Mouse (Mus musculus) frontal cortex, postnatal 36 days (tissue): Measurements from ENCODE around the gene Gsg1l.

Experiments
- DNase-seq, 2 experiments: peaks; one replicate each; pipeline ENCODE4 v3.0.0; 2022; ENCODE audit warnings: low spot score in 2 of 2

Gsg1l gene

DNA sequence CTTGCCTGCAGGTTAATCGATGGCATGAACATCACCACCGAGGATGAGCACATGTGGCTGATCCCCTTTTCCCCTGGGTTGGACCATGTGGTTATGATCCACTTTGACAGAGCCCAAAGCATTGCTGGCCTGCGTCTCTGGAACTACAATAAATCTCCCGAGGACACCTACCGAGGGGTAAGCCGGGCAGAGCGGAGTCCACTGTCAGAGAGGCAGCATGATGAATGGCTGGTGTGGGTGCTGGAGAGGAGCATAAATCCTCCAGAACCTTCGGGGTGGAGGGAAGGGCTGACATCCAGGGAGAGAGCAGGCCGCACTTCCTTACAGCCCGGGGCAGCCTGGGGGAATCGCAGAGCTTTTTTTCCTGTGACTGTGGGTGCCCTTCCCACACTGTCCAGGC, 217.0 kb downstream of the Gsg1l start:
- no peak for DNase-seq

DNA sequence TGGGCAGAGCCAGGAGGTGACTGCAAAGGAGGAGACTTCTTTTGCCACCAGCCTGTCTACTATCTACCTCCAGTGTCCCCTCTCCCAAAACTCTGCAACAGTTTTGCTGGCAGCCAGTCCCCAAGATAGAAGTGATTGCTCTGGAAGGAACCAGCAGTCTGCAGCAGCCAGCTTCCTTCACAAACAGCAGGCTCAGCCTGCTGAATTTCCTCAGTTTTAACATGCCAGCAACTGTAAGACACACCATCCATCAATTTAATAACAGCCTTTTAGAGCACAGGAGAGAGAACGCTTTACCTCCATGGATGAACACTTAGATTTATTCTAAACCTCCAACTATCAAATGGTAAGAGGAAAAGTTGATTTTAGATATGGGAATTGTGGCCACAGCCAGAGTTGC, 218.2 kb downstream of the Gsg1l start:
- DNase-seq = no peak

DNA sequence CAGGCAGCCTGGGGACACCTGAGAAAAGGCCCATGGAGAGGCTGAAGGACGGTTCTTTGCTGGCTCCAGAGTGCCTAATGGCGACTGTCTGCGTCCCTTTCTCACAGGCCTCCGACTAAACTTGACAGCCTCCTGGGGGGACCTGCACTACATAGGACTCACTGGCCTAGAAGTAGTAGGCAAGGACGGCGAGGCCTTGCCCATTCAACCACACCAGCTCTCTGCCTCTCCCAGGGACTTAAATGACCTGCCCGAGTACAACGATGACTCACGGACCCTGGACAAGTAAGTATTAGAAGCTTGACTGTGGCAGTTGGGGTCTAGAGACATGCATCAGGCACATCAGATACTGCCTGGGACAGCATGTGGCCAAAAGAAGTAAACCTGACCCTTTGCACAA, 221.8 kb downstream of the Gsg1l start:
- no peak for DNase-seq

DNA sequence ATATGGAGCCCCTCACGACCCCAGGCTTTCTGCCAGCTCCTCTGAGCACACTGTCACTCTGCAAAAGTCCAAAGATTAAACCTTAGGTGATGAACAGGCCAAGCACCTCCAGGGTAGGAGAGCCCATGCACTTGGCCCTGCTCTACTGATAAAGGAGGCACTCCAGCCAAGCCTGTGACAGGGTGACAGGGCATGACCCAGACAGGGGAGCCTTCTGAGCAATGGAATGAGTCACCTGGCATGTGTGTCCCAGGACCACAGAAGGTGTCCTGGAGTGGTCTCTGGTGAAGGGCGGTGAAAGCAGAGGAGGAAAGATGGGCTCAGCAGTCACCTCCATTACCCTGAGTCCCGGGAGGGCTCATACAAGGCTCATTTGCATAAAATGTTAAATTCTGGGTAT, 222.6 kb downstream of the Gsg1l start:
- DNase-seq = no peak

DNA sequence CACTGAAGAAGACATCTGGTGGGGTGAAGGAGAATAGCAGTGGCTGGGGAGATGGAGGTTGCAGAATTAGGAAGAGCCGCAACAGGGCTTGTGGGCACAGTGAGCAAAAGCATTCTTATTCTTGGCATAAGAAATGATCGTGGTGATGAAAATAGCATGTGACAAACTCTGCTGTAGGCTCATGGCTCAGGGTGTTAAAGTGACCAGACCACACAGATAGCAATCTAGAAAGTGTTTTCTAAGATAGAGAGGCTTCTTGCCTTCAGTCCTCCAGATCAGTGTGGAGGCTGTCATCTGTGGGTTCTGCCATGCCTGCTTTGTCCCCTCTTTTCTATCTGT, 234.7 kb downstream of the Gsg1l start:
- DNase-seq = peak in 1 of 2 experiments; percentile 36

DNA sequence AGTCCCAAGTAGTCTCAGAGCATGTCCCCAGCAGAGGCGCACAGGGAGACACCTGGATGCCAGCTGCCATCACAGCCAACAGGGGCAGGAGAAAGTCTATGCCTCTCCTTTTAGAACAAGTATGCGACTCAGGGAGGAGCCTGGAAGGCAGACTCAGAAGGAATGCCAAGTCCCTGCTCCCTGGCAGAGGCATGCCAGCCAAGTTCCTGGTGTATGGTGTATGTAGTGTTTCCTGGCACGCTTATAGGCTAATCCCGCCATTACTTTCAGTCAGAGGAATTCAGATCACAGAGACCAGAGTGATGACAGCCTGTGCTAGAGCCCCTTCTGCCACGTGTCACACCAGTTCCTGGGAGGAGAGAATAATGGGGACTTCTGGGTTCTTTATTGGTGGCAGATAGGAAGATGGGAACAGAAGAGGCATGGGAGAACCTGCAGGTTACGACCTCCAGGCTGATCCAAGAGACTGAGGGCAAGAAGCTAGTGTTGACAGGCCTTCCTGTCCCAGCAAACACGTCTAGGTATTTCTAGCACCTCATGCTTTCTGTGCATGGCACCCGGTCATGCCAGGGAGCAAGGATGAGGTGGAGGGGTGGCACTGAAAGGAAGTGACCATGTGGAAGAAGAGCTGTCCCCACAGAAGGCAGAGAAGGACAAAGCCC, 235.2 kb downstream of the Gsg1l start:
- DNase-seq = peak; percentile 31 to 59

DNA sequence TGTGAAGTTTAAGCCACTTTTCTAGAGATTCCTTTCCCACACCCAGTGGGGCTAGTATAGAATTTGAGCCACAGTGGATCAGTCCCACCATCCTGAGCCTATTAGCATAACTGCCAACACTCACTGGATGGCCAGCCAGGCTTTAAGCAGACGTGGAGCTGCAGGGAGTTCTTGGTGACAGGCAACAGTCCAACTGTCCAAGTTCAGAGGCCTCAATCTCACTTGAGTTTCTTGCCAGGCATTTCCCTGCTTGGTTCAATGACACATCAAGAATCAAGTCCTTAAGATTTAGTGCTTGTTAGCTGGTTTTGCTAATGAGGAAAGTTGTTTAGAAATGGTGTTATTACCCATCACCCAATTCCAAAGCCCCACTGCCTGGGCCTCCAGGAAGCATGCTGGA, 236.6 kb downstream of the Gsg1l start:
- DNase-seq = no peak

DNA sequence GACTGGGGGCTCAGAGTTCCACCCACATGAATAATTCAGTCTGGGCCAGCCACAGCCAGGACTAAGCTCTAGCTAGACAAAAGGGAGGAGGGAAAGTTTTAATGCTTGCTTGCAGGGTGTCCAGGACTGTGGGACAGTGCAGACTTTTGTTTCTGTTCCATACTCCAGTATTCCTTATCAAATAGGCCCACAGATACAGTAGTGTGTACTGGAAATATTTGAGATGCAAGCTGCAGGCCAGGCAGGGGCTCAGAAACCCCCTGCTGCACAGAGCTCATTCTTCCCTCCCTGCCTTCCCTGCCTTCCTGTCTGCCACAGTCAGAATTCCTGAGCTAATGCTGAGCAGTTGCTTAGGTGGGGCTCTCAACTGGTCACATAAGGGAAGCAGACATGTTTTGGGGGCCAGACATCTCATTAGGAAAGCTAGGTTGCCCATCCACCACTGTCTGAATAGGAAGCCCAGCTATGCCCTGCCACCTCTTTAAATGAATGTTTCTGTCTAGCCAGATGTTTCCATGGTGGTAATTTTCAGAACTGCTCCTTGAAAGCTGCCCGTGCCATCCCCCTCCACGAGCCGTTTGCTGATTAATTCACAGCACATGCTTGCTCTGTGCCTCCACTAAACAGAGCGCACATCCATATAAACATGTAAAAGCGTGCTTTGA, 244.0 kb downstream of the Gsg1l start:
- no peak for DNase-seq

DNA sequence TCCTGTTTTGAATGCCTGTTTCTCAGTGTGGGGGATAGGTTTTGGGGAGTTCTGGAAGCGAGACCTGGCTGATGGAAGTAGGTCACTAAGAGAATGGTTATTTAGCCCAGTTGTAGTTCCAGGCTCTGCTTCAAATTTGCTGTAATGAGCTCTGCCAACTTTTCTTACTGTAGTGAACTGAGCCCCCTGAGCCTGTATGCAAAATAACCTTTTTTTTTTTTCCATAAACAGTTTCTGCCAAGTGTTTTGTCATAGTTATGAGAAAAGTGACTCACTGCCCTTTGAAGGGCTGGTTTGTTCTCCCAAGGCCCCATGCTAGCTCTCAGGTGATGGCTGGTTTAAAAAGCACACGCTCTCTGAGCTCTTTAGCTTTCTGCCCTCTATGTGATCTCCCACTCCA, 248.7 kb downstream of the Gsg1l start:
- DNase-seq = no peak

DNA sequence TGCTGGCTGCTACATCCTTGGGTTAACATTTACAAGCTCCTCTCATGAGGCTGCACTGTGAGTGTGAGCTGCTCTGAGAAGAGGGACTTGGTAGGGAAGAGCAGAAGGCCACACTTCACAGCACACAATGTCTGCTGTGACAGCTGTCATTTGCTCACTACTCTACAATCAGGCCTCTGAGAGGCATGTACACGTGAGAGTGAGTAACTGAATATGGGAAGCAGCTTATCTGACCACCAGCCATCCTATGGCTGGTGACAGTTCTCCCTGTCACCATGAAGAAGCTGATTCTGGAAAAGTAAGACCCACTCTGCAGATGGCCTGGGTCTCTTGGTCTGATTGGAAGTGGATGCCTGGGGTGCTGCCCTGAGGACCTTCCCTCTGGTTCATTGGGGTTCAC, 249.4 kb downstream of the Gsg1l start:
- DNase-seq = no peak

DNA sequence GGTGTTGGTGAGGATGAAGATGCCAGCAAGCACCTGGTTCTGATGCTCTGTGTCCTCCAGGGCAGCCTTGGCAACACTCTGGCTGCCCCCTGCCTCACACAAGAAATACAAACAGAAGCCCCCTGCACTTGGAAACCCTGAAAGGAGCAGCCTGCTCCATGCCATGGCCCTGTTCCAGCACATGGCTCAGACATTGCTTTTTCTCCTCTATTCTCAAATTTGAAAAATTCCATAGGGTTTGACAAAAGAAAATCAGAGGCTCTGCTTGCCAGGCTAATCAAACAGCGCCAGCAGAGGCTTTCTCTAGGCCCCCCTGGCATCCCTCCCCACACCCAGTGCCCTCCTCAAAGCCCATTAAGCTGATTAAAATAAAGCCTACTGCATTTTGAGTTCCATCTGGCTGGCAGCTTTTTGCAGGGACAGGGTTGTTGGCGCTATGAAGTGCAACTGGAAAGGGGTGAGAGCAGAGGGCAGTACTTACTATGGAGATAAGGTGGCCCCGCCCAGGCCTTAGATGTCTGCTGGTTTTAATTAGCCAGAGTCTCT, 253.0 kb downstream of the Gsg1l start:
- DNase-seq = no peak

DNA sequence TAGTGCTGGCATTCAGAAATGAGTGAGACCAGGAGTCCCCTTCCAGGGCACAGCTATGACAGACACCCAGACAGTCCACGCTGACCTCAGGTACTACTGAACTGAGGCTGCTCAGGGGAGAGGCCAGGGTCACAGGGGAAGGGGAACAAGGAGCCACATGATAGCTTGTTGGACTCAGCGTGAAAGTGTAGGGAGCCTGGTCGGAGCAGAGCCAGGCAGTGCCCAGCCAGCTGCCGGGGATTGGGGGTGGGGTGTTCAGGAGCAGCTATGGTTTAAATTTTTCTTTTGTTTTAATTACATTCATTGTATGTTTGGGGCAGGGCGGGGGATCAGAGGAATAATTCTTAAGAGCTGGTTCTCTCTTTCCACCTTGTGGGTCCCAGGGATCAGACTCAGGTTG, 253.7 kb downstream of the Gsg1l start:
- no peak for DNase-seq
